Mouse (Mus musculus): ENCODE measurements around the gene Pitpnm3. TPM values are rescaled to one million over a fixed set of nuclear protein-coding genes. Genes with fewer than 3 reads are reported as not detected.

Pitpnm3 gene
- polyA plus RNA-seq (2012) = not detected in 2 replicates

DNA sequence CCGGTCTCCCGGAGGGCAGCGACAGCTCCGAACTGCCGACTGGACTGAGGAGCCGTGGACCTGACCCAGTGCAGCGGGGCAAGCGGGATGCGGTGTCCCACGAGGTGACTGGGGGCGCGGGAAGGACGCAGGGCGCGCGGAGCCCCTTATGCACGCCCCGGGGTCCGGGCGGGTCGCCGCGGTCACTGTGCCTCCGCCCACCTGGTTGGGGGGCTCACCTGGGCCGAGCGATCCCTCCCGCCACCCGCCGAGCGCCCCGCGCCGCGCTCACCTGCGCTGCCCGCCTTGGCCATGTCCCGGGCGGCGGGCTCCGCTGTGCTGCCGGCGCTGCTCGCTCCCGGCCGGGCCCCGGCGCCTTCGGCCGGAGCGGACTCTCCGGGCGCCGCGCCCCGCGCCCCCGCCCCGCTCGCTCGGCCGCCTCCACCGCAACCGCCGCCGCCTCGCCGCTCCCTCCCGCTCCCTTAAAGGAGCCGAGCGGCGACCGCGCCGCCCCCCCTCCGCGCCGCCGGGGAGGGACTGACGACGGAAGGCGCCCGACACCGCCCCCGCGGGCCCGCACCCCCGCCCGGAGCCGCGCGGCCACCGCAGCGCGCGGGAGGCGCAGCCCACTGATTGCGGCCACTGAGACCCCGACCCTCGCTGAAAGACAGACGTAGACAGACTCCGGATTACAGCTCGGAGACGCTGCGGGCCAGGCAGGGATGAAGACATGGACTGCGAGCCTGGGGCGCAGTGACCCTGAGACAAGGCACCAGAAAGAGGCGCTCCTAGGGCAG, at the start of gene Pitpnm3:
Gene Pitpnm3, minus strand, starts transcription at position 396 of the 776 bp plus-strand sequence.
- no peak for TF ChIP-seq GATA1 (IDR thresholded peaks at IDR 0.05; ENCODE audit: low read length)

DNA sequence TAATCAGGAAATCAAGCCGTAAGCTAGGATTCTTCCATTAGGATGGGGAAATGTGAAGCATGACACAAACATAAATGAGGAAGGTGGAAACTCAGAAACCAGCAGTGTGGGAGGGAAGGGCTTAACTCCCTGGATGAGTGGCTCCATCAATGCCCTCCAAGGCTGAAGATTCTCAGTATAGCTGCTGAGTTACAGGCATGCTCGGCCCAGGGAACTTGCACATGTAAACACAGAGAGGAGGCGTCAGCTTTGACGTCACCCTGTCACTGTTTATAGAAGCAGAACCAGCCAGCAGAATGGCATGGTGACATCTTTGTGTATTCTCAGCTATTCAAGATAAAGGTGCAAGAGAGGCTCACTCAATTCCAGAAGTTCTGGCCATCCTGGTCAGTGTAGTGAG, 48.7 kb upstream of the Pitpnm3 start:
- TF ChIP-seq GATA1 (IDR thresholded peaks at IDR 0.05; ENCODE audit: low read length) = no peak

DNA sequence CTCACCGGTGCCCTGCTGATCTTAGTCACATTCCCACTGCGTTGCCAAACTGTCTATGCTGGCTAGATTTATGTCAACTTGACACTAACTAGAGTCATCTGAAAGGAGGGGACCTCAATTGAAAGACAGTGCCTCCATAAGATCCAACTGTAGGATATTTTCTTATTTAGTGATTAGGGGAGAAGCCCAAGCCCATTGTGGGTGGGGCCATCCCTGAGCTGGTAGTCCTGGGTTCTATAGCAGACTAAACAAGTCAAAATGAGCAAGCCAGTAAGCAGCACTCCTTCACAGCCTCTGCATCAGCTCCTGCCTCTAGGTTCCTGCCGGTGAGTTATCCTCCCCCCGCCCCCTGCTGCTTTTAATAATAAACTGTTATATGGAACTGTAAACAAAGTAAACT, 45.6 kb upstream of the Pitpnm3 start:
- TF ChIP-seq GATA1 (IDR thresholded peaks at IDR 0.05; ENCODE audit: low read length) = no peak

DNA sequence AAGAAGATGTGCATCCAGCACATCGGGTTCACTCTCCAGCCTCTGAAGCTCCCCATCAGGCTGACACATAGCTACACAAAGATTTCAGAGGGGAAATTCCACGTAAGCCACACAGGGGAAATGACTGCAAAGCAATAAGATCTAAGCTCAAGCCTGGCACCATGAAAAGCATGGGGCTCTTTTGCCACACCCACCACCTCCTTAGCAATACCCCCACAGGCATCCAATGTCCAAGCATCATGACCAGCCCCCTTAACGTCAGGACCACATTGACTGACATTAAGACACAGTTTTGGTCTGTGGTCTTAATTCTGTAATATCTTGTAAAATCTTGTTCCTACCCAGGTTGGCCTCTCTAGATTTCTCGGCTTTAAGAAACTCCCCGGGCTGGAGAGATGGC, 45.0 kb upstream of the Pitpnm3 start:
- no peak for TF ChIP-seq GATA1 (IDR thresholded peaks at IDR 0.05; ENCODE audit: low read length)

DNA sequence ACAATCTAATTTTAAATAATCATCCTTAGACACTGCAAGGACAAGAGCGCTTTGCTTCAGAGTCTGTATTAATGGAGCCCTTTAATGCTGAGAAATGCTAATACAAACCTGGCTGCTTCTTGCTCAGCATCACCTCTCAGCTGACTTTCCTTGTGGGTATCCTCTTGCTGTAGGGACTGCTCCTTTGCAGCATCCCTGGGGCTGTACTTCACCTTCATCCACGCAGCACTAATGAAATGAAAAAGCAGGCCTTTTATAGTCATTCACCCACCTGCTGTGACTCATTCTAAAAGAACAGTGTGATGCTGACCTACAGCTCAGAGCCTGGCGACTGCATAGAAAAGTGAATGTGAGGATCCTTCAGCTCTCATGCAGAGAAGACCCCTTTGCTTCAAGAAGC, 41.0 kb upstream of the Pitpnm3 start:
- TF ChIP-seq GATA1 (IDR thresholded peaks at IDR 0.05; ENCODE audit: low read length) = no peak

DNA sequence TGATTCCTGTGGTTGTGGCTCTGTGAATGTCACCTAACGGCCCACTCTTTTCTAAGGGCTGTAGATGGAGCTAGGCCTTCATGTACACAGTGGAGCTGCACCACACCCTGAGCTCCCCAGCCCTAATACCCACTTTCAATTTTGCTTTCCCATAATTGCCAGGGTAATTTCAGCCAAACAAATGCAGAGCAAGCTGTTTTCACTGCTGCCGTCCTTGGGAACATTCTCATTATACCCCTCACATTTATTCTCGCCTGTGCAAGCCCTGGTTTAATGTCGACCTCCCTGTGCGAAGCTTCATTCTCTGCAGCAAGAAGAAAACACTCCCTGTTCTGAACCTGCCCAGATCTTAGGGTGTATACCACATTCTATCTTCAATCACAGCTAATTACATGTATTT, 40.4 kb upstream of the Pitpnm3 start:
- no peak for TF ChIP-seq GATA1 (IDR thresholded peaks at IDR 0.05; ENCODE audit: low read length)

DNA sequence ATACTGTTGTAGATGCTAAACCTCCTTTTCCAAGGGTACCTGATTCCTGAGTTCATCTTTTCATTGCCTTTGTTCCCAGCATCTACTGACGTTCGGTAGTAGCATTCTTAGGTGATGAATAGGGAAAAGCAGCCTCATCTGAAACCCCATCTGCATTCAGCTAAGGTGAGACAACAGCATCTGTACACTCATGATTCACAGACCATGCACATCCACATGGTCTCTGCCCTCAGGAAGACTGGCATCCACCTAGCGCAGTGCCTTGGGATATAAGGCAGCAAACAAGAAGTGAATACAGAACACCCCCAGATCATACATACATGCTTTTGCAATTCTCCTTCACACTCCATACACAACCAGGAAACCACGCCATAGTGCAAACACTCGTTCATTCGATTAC, 39.1 kb upstream of the Pitpnm3 start:
- TF ChIP-seq GATA1 (IDR thresholded peaks at IDR 0.05; ENCODE audit: low read length) = no peak

DNA sequence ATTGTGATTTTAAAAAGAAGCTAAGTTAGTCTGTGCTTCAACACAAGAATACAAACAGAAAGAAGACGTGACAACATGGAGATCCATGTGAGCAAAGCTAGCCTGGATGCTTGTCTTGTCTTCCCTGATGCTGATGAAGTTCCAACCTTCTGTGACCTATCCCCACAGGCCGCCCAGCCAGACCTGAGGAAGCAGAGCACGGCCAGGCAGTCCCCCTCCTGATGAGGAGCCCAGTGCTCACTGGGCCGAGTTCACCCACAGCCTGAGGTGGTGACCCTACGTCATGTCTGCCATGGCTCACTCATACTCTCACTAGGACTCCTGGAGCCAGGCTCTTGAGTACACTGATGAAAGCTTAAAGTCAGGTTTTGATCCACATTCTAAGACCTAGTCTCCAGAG, 37.9 kb upstream of the Pitpnm3 start:
- TF ChIP-seq GATA1 (IDR thresholded peaks at IDR 0.05; ENCODE audit: low read length) = no peak

DNA sequence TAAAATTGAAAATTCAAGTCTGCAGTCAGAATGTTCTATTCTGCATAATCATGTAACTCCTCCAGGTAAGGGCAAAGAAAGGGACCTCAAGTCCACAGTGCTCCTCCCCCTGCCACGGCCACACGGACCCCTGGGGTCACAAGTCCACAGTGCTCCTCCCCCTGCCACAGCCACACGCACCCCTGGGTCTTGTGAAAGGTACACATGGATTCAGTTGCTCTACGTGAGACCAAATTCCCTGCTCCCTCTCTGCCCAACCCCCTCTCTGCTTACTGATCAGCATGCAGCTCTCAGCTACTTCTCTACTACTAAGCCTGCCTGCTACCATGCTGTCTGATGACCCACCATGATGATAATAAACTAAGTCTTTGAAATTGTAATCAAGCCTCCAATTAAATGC, 34.3 kb upstream of the Pitpnm3 start:
- no peak for TF ChIP-seq GATA1 (IDR thresholded peaks at IDR 0.05; ENCODE audit: low read length)

DNA sequence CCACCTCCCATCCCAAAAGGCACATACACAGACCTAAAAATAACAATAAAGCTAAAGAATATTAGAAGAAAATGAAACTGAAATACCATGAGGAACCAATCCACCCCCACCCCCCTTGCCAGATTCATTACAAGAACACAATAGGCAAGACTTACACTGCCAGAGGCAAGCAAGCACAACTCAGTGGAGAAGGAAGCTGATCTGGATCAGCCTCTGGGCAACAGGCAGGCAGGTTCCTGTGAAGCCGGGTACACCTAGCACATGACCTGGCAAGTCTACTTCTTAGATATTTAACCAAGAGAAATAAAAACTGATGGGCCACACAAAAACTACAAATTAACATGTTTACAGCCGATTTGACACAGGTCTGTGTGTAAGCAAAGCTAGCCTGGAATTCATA, 27.6 kb upstream of the Pitpnm3 start:
- no peak for TF ChIP-seq GATA1 (IDR thresholded peaks at IDR 0.05; ENCODE audit: low read length)

DNA sequence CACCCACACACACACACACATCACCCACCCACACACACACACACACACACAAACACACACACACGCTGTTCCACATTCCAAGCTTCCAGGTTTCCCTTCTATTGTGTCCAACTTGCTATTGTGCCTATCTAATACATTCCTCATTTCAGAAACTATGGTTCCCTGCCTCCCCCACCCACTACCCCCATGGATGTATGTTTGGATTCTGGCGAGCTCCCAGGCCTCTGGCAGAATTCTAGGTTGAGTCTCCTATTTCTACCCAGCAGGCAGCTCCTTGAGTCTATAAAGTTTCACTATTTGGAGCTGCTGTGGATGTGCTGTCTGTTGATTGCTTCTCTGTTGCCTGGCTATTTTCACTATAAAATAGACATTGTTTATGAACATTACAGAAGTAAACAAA, 21.0 kb upstream of the Pitpnm3 start:
- TF ChIP-seq GATA1 (IDR thresholded peaks at IDR 0.05; ENCODE audit: low read length) = no peak

DNA sequence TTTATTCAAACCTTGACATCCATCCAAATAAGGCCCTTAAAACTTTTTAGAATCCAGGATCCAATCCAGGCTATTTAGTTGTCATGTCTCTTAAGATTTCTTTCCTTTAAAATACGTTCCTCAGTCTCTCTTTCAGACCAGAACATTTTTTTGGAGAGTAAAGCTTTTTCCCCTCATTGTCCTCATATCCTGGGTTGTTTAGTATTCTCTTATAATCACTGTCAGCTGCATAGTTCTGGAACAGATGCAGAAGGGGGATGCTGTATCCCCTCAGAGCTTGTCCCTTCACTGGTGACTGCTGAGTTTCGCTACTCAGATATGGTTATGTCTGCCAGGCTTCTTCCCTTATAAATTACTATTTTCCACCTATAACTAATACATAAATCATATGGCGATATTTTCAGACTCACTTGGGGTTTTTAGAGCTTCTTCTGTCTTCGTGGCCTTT, 20.4 kb upstream of the Pitpnm3 start:
- TF ChIP-seq GATA1 (IDR thresholded peaks at IDR 0.05; ENCODE audit: low read length) = no peak

DNA sequence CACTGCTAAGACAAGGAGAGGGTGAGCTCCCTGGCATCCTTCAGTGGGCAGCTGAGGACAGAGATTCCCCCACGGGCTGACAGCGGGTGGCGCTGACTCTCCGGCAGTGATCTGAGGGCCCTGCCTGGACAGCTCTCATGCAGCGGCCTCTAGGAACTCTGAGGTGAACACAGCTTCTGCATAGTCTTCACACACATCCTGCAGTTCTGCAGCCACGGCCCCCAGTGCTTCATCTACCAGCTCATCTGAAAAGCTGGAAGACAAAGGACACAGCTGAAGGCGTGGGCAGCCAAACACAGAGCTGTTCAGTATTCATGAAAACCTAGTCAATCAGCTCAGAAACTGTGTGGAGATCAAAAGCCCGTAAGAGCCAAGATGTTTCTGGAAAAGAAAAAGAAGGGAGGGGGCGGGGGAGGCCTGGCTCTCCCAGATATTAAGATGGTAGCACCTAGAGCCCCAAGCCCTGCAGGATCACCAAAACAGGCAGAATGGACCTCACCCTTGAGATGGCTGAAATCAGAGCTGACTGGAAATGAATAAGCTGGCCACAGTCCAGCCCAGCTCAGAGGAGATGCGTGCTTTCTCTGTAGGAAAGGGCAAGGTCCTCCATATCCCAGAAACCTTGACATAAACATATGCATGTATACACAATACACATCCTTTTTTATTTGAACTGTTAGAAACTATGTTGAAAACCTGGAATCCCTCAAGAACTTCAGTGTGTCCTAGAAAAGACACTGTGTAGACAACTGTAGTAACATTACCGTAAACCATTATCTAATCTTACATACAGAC, 19.8 kb upstream of the Pitpnm3 start:
- TF ChIP-seq GATA1 (IDR thresholded peaks at IDR 0.05; ENCODE audit: low read length) = no peak

DNA sequence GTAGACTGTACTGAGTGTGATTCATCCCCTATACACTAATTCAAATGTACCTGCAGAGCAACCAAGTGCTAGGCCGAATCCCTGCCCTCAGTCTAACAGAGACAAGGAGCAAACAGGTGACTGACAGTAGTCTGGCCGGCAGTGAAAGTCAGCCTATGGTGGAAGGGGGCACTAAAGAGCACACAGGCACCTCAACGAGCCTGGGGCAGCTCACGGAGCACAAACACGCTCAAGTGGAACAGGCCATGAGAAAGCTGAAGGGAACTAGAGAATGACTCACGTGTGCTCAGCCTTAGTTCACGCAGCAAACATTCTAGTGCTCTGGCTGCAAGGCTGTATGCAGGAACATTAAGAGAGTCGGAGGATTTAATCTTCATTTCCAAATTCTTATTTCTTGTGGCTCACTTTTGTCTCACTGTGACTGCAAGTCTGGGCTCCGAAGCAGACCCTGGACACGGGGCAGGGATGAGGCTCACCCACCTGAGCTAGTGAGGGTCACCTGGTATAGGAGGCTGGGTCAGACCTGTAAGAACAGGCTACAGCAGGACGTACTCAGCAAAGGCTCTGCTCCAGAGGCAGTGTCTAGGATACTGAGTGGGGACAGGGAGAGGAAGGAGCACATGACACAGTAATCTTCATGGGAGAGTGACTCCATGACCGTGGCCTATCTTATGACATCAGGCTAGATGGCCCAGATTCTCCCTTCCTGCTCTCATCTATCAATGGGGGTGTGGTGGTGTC, 17.7 kb upstream of the Pitpnm3 start:
- no peak for TF ChIP-seq GATA1 (IDR thresholded peaks at IDR 0.05; ENCODE audit: low read length)

DNA sequence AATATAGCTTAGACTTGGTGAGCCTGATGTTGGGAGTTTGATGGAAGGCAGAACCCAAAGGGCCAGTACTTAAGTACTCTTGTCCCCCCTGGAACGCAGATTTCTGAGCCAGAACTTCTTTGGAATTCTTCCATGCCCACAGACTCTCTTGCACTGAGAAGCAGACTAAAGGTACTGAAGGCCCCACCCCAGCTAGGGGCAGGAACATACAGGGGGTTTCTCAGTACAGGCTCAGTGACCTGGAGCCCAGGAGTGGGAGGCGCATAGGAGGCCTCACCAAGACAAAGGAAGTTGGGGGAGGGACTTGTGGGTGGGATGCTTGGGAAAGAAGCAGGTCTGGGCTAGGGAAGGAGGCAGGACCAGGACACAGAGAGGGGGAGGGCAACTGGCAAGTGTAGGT, 15.5 kb upstream of the Pitpnm3 start:
- TF ChIP-seq GATA1 (IDR thresholded peaks at IDR 0.05; ENCODE audit: low read length) = no peak

DNA sequence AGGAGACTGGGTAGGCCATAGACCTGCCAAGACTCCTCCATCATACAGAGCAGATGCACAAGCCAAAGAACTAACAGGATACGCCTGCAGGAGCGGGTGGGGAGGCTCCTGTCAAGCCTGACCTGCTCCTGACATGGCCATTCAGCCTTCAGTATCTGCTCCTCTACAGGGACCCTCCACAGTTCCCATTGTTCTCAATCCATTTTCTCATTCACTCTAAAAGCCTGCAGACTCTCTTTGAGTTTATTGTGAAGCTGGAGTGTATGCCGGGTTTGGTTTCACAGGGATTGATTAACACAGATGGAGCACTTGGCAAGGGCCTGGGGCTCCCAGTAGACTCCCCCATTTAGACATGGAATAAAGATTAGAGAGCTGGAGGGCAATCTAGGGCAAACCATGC, 12.3 kb upstream of the Pitpnm3 start:
- no peak for TF ChIP-seq GATA1 (IDR thresholded peaks at IDR 0.05; ENCODE audit: low read length)

All from G1E-ER4 (cell line).